Mouse (Mus musculus) myocyte (in vitro differentiated cells): ENCODE measurements around the gene Krt33b.

Source experiments
- CEBPB ChIP-seq: IDR thresholded peaks from 2 replicates; pipeline ENCODE4 v1.6.1; 2011; ENCODE audit warnings: mild to moderate bottlenecking, moderate library complexity; ENCODE audit not compliant: poor library complexity, insufficient read depth, severe bottlenecking
- MAX ChIP-seq: IDR thresholded peaks from one replicate; pipeline ENCODE4 v1.6.1; 2011; ENCODE audit warnings: low read depth, mild to moderate bottlenecking, control low read depth
- MYOG ChIP-seq, 3 experiments: IDR thresholded peaks; one replicate each; pipeline ENCODE4 v1.6.1; 2011; ENCODE audit warnings: control low read depth in 2 of 3, low read depth in 2 of 3, mild to moderate bottlenecking in 2 of 3; ENCODE audit not compliant: insufficient read length in 2 of 3, control insufficient read depth in 1 of 3, insufficient read depth in 1 of 3
- POLR2A ChIP-seq: IDR thresholded peaks from one replicate; pipeline ENCODE4 v1.6.1; 2011; ENCODE audit warnings: low read depth, mild to moderate bottlenecking, control low read depth, moderate library complexity; ENCODE audit not compliant: insufficient read length

GRCm38 (mm10) chr11:100073873-100074272, 44.2 kb upstream of the Krt33b start:
- no peak for TF ChIP-seq POLR2A
- TF ChIP-seq CEBPB = no peak
- TF ChIP-seq MAX = no peak
- TF ChIP-seq MYOG (IDR thresholded peaks at IDR 0.05; ENCODE audit: control insufficient read depth in 1 of 3, insufficient read depth in 1 of 3, insufficient read length in 2 of 3, low read depth in 2 of 3) = no peak
